Mouse (Mus musculus) small intestine, adult 2 months (tissue): ENCODE results near the gene Il21r.

ENCODE experiments used
- CTCF ChIP-seq: fragments of 200-500 bp; IDR thresholded peaks from 2 replicates; pipeline ENCODE4 v1.5.1; 2012; ENCODE audit warnings: low read depth, mild to moderate bottlenecking, control low read depth, inconsistent platforms, low read length, moderate library complexity, mixed read lengths; ENCODE audit not compliant: insufficient replicate concordance, insufficient read length; ENCODE audit errors: extremely low read depth
- POLR2A ChIP-seq: fragments of 200-500 bp; IDR thresholded peaks from 2 replicates; pipeline ENCODE4 v1.6.1; 2012; ENCODE audit warnings: low read depth, mild to moderate bottlenecking, control low read depth, inconsistent platforms, low read length, moderate library complexity

- TF ChIP-seq CTCF = peak; percentile 91
- no peak for TF ChIP-seq POLR2A
Observed at GRCm38 (mm10) chr7:125638870-125639386, 35.7 kb downstream of the Il21r start.
